ENCODE assay signal across 10 mouse cellular contexts in genomic region chr9:53173258-53173657, GRCm38 (mm10).
DNase-seq lines count a peak whose midpoint lies in the region; TF ChIP-seq lines count a peak whose summit lies in the region.
"Had no signal": no experiment of that assay in that cellular context is flagged by ENCODE, and none has a peak within 500 bp of the region (broad histone marks: within the 10 kb centered on the region; RNA-seq: fewer than 3 reads in every experiment).

No protein-coding gene starts in this region.

- H3K4me1 ChIP-seq in lung, adult 2 months (ENCODE audit: control insufficient read depth, insufficient read depth, low read length): no peaks in the 10 kb centered on the region

- H3K4me3 ChIP-seq in gastrocnemius, adult 2 months: no peak overlapping the region
- H3K4me3 ChIP-seq in lung, adult 2 months (replicated peaks; ENCODE audit: extremely low read depth, low read depth, low read length): no peak overlapping the region

- peak; percentile 52 for TF ChIP-seq CTCF in gastrocnemius, adult 2 months (IDR thresholded peaks at IDR 0.05)
- TF ChIP-seq CTCF in lung, adult 2 months (IDR thresholded peaks at IDR 0.05; ENCODE audit: insufficient read depth, low read length): no peak

- 54% methylated on average over 2 of the region's 2 CpGs for WGBS in lung, adult 2 months

- TF ChIP-seq POLR2A in lung, adult 2 months (IDR thresholded peaks at IDR 0.05; ENCODE audit: borderline replicate concordance, extremely low read depth, low read depth, low read length): no peak

- no peak overlapping the region for H3K27ac ChIP-seq in gastrocnemius, adult 2 months
- H3K27ac ChIP-seq: macrophage had no signal

- intact Hi-C loops in gastrocnemius, adult 2 months (cut with DNase I): no loop called here
- intact Hi-C loops in gastrocnemius, postnatal 36 days (cut with DNase I): no loop called here

- DNase-seq in gastrocnemius, adult 2 months: peak; percentile 29
- DNase-seq in gastrocnemius, postnatal 36 days: no peak
- DNase-seq in lung, postnatal 10 days: peak; percentile 15
- no peak for DNase-seq in lung, adult 2 months
- peak; percentile 2 for DNase-seq in embryo, embryonic 9.5 days (ENCODE audit: extremely low spot score)
- peak; percentile 34 for DNase-seq in retina, embryonic 14.5 days (ENCODE audit: low spot score)
- no peak for DNase-seq in testis, postnatal 10 days (ENCODE audit: low spot score)
- no peak for DNase-seq in adrenal gland, adult 18-20 months (ENCODE audit: low spot score in 2 of 2)
- DNase-seq: cerebellum, adult 8-10 months had no signal

Comparison
In these comparisons a context has a peak if more than half of its experiments do, and no peak if none do; other contexts are left out.
1. DNase-seq: peak in gastrocnemius, adult 2 months (single experiment), lung, postnatal 10 days (single experiment), embryo, embryonic 9.5 days (single experiment) and retina, embryonic 14.5 days (single experiment); none in gastrocnemius, postnatal 36 days (0 of 2), lung, adult 2 months (single experiment), testis, postnatal 10 days (single experiment) and adrenal gland, adult 18-20 months (0 of 2).